Mouse (Mus musculus): ENCODE results near the gene Gstp2.
"Not testable (repeated sequence)": the region's sequence is repeated elsewhere in the genome, so short reads cannot be mapped to it uniquely, and the experiment has no call there.

The Gstp2 gene

GRCm38 (mm10) chr19:4070756-4071155 is 24.9 kb upstream of the Gstp2 start:
- DNase-seq (ENCODE audit: low read depth, low spot score): no peak

GRCm38 (mm10) chr19:4070311-4070710 is 24.5 kb upstream of the Gstp2 start:
- DNase-seq (ENCODE audit: low read depth, low spot score): no peak

GRCm38 (mm10) chr19:4068717-4069410 is 23.0 kb upstream of the Gstp2 start:
- DNase-seq (ENCODE audit: low read depth, low spot score): no peak

GRCm38 (mm10) chr19:4068242-4068641 is 22.4 kb upstream of the Gstp2 start:
- DNase-seq (ENCODE audit: low read depth, low spot score): not testable (repeated sequence)

GRCm38 (mm10) chr19:4066877-4067276 is 21.1 kb upstream of the Gstp2 start:
- DNase-seq (ENCODE audit: low read depth, low spot score): no peak

- DNase-seq (ENCODE audit: low read depth, low spot score): no peak
These were observed 20.5 kb upstream of the Gstp2 start for GRCm38 (mm10) chr19:4066280-4066679.

- not testable (repeated sequence) for DNase-seq (ENCODE audit: low read depth, low spot score)
These were observed 18.7 kb upstream of the Gstp2 start for GRCm38 (mm10) chr19:4064501-4064900.

- DNase-seq (ENCODE audit: low read depth, low spot score): not testable (repeated sequence)
These were observed 17.5 kb upstream of the Gstp2 start for GRCm38 (mm10) chr19:4063357-4063756.

GRCm38 (mm10) chr19:4060899-4061465 is 15.2 kb upstream of the Gstp2 start:
- no peak for DNase-seq (ENCODE audit: low read depth, low spot score)

- not testable (repeated sequence) for DNase-seq (ENCODE audit: low read depth, low spot score)
These were observed 14.4 kb upstream of the Gstp2 start for GRCm38 (mm10) chr19:4060044-4060898.

GRCm38 (mm10) chr19:4059069-4059740 is 13.4 kb upstream of the Gstp2 start, which contains the start of gene Gstp3:
Gene Gstp3 (minus strand): TSS chr19:4059569.
- DNase-seq (ENCODE audit: low read depth, low spot score): no peak

GRCm38 (mm10) chr19:4058581-4058980 is 12.8 kb upstream of the Gstp2 start:
- no peak for DNase-seq (ENCODE audit: low read depth, low spot score)

GRCm38 (mm10) chr19:4057962-4058361 is 12.1 kb upstream of the Gstp2 start:
- DNase-seq (ENCODE audit: low read depth, low spot score): no peak

GRCm38 (mm10) chr19:4057389-4057788 is 11.6 kb upstream of the Gstp2 start:
- DNase-seq (ENCODE audit: low read depth, low spot score): no peak

GRCm38 (mm10) chr19:4056727-4057126 is 10.9 kb upstream of the Gstp2 start:
- DNase-seq (ENCODE audit: low read depth, low spot score): no peak

GRCm38 (mm10) chr19:4055947-4056693 is 10.3 kb upstream of the Gstp2 start:
- no peak for DNase-seq (ENCODE audit: low read depth, low spot score)

- DNase-seq (ENCODE audit: low read depth, low spot score): no peak
These were observed 9.6 kb upstream of the Gstp2 start for GRCm38 (mm10) chr19:4055216-4055946.

GRCm38 (mm10) chr19:4054613-4055012 is 8.8 kb upstream of the Gstp2 start:
- no peak for DNase-seq (ENCODE audit: low read depth, low spot score)

- no peak for DNase-seq (ENCODE audit: low read depth, low spot score)
These were observed 6.8 kb upstream of the Gstp2 start for GRCm38 (mm10) chr19:4052516-4053030.

Measured in mesoderm, embryonic 11.5 days (tissue).